Mouse (Mus musculus) liver, postnatal 0 days (tissue): ENCODE data around the gene Zfp143. TPM values are rescaled to one million over a fixed set of nuclear protein-coding genes. Genes with fewer than 3 reads are reported as not detected.

Experiments
- ATAC-seq: fragments of 200-750 bp; cut with Nextera tagmentation; 2 replicates; pipeline ENCODE4 v1.8.0; 2017; ENCODE audit warnings: mild to moderate bottlenecking, moderate library complexity
- DNase-seq: peaks from one replicate; pipeline ENCODE4 v3.0.0-alpha.2; 2016
- H3K27ac ChIP-seq: fragments of 300-500 bp; sonication (generic); 2 replicates; pipeline ENCODE4 v1.5.1; 2014; ENCODE audit warnings: antibody characterized with exemption, moderate library complexity, mild to moderate bottlenecking, low read depth
- H3K27me3 ChIP-seq: fragments of 300-500 bp; sonication (generic); 2 replicates; pipeline ENCODE4 v1.6.1; 2014; ENCODE audit warnings: low read length, control low read depth, mixed read lengths; ENCODE audit not compliant: insufficient read depth
- H3K36me3 ChIP-seq: fragments of 300-500 bp; sonication (generic); replicated peaks from 2 replicates; pipeline ENCODE4 v1.6.1; 2014; ENCODE audit warnings: mild to moderate bottlenecking, control low read depth, low read length, moderate library complexity, mixed read lengths; ENCODE audit not compliant: insufficient read depth
- H3K4me1 ChIP-seq: fragments of 300-500 bp; sonication (generic); 2 replicates; pipeline ENCODE4 v1.6.1; 2014; ENCODE audit warnings: antibody characterized with exemption, mild to moderate bottlenecking, control low read depth; ENCODE audit not compliant: insufficient read depth
- H3K4me2 ChIP-seq: fragments of 300-500 bp; sonication (generic); 2 replicates; pipeline ENCODE4 v1.6.1; 2014; ENCODE audit warnings: low read depth, mild to moderate bottlenecking, low read length, moderate library complexity, mixed read lengths
- H3K4me3 ChIP-seq: fragments of 300-500 bp; sonication (generic); 2 replicates; pipeline ENCODE4 v1.5.1; 2014; ENCODE audit warnings: low read depth, low read length
- H3K9ac ChIP-seq: fragments of 300-500 bp; sonication (generic); replicated peaks from 2 replicates; pipeline ENCODE4 v1.6.1; 2014; ENCODE audit warnings: mild to moderate bottlenecking, moderate library complexity
- H3K9me3 ChIP-seq: fragments of 300-500 bp; sonication (generic); 2 replicates; pipeline ENCODE4 v1.6.1; 2016; ENCODE audit warnings: mild to moderate bottlenecking, control low read depth, low read length, mixed read lengths
- CTCF ChIP-seq: sonication (generic); IDR thresholded peaks from 2 replicates; pipeline ENCODE4 v1.5.1; 2016; ENCODE audit warnings: antibody characterized with exemption, low read depth
- EP300 ChIP-seq: IDR thresholded peaks from 2 replicates; pipeline ENCODE4 v1.6.1; 2016; ENCODE audit warnings: antibody characterized with exemption, low read depth, mild to moderate bottlenecking
- WGBS: fragments of 180-500 bp; shearing (Covaris S2); extraction: QIAGEN DNeasy Blood & Tissue Kit; methylation state at CpG from one replicate; pipeline ENCODE4 v1.1.7; 2014; ENCODE audit not compliant: insufficient replicate concordance; 5-methylcytosine and 5-hydroxymethylcytosine counted together
- polyA plus RNA-seq: library from polyadenylated mRNA; unstranded; fragments of >200 nt; fragmentation: Nextera tagmentation; extraction: Ambion mirVana; gene quantifications from 2 replicates; pipeline ENCODE4 v1.2.1, GENCODE M21; 2015

The Zfp143 gene
- polyA plus RNA-seq, 1 experiment from 2014 or later = 5.2 TPM

DNA sequence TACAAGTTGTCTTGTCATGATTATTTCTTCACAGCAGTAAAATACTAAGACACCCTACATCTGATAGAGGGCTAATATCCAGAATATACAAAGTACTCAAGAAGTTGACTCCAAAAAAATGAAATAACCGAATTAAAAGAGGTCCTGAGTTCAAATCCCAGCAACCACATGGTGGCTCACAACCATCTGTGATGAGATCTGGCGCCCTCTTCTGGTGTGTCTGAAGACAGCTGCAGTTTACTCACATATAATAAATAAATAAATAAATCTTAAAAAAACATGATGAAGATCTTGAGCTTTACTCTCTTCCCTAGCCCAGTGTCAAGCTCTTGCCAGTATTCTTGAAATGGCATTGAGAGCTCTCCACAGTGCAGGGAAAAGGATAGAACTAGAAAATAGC is 77.5 kb downstream of the Zfp143 start:
- TF ChIP-seq EP300 = no peak
- peak; percentile 29 for TF ChIP-seq CTCF
- peaks cover 65% of the 10 kb centered on the region for H3K36me3 ChIP-seq
- no peak overlapping the region for H3K27ac ChIP-seq
- no peaks in the 10 kb centered on the region for H3K9me3 ChIP-seq
- H3K4me2 ChIP-seq = no peak overlapping the region
- 81% methylated on average over 2 of the region's 2 CpGs for WGBS
- H3K4me1 ChIP-seq = no peaks in the 10 kb centered on the region
- DNase-seq = no peak
- no peak overlapping the region for H3K4me3 ChIP-seq
- no peak overlapping the region for H3K9ac ChIP-seq
- H3K27me3 ChIP-seq = no peaks in the 10 kb centered on the region
- no peak for ATAC-seq

DNA sequence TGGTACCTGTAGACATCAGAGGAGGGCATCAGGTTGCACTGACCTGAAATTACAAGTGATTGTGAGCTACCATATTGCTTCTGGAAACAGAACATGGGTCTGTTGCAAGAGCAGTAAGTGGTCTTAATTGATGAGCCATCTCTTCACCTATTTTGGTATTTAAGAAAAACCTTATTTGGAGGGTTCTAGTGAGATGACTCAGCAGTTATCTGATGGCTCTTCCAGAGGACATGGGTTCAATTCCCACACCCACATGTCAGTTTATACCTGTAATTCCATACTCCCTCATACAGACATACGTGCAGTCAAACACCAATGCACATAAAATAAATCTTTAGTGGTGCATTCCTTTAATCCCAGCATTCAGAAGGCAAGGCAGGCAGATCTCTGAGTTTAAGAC is 82.8 kb downstream of the Zfp143 start:
- Histone ChIP-seq H3K36me3 (peaks cover 52% of the 10 kb centered on the region), H3K9ac (no peak overlapping the region), H3K4me2 (no peak overlapping the region), H3K27ac (no peak overlapping the region), H3K4me1 (no peaks in the 10 kb centered on the region), H3K9me3 (no peaks in the 10 kb centered on the region), H3K27me3 (no peaks in the 10 kb centered on the region), H3K4me3 (no peak overlapping the region)
- TF ChIP-seq CTCF = no peak
- ATAC-seq = no peak
- WGBS = 89% methylated on average over 1 of the region's 1 CpGs
- DNase-seq = no peak

Other genes with a start within 250 kb of the Zfp143 start
- 0.04 and 0.06 TPM in 2 replicates for gene Scube2, start 195.5 kb upstream of the Zfp143 start, polyA plus RNA-seq
- gene Dennd5a, start 100.7 kb upstream of the Zfp143 start, polyA plus RNA-seq = 8.0 and 8.9 TPM in 2 replicates
- 26.9 and 27.7 TPM in 2 replicates for gene Tmem41b, start 74.3 kb upstream of the Zfp143 start, polyA plus RNA-seq
- gene Ipo7, start 42.9 kb upstream of the Zfp143 start, polyA plus RNA-seq = 10.7 and 11.9 TPM in 2 replicates
- 4.5 and 5.3 TPM in 2 replicates for gene Wee1, start 60.8 kb downstream of the Zfp143 start, polyA plus RNA-seq
- gene Swap70, start 160.5 kb downstream of the Zfp143 start, polyA plus RNA-seq = 5.2 and 7.2 TPM in 2 replicates